Mouse (Mus musculus): ENCODE results near the gene Ubl4b.
A peak's percentile ranks its signal among the peaks of the same experiment; 100 is the strongest.

The Ubl4b gene

DNA sequence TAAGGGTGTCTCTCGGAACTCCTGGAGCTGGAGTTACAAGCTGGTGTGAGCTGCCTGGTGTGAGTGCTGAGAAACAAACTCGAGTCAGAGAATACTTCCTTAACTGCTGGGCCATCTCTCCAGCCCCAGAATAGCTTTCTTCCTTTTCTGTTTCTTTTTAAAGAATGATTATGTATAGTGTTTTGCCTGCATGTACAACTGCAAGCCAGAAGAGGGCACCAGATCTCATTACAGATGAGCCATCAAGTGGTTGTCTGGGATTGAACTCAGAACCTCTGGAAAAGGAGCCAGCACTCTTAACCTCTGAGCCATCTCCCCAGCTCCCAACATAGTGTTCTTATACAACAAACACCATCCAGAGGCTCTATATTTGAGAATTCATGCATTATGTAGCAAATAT is 16.3 kb upstream of the Ubl4b start:
- ATAC-seq (ENCODE audit: insufficient number of reproducible peaks, low FRiP score, low TSS enrichment): no peak

DNA sequence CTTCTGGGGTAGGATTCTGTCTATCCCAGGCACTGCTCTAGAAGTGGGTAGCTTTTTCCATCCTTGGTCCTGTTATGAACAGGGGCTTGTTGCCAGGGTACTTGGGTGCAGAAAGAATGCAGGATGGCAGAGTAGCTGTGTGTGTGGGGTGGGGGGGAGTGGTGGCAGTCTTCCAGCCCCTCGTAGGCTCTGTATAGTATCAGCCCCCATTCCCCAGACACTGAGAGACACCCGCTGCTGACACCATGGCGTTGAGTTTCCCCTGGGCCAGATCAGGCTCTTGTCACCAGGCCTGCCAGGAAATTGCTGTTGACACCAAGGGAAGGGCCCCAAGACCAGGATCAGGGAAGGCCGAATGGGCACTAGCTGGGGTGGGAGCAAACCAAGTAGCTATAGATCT is 13.8 kb upstream of the Ubl4b start:
- no peak for ATAC-seq (ENCODE audit: insufficient number of reproducible peaks, low FRiP score, low TSS enrichment)

DNA sequence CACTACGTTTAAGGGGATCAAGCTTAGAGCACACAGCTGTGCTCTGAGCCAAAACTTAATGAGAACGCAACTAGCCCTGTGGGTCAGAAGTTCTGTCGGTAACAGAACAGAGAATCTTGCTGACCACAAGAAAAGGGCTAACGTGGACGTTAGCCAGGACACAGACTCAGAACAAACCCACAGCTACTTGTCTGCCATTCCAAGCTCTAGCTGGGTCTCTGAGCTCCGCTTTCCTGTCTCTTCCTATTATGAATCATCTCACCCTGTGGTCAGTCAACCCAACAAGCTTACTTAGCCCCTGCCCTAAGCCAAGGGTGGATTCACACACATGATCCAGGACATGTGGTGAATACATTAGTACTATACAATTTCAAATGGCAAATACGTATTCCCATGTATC is 12.9 kb upstream of the Ubl4b start:
- no peak for ATAC-seq (ENCODE audit: insufficient number of reproducible peaks, low FRiP score, low TSS enrichment)

DNA sequence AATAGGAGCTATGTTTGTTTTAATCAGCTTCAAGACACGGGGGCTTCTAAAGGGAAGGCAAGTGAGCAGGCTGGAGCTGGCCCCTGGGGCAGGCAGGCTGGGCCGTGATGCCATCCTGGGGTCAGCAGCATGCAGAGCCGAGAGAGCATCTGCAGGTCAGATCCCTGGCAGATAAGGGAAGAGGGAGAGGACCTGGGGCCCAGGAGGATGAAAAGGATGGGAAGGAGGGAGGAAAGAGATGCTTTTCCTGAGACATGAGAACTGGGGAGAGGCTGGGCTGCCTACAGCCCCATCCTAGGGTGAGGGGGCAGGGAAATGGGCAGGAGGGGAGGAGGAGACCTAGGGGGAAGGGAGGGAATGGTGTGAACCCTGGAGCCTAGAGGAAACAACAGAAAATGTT is 10.5 kb upstream of the Ubl4b start:
- no peak for ATAC-seq (ENCODE audit: insufficient number of reproducible peaks, low FRiP score, low TSS enrichment)

GRCm38 (mm10) chr3:107563880-107564279 is 9.0 kb upstream of the Ubl4b start:
- no peak for ATAC-seq (ENCODE audit: insufficient number of reproducible peaks, low FRiP score, low TSS enrichment)

DNA sequence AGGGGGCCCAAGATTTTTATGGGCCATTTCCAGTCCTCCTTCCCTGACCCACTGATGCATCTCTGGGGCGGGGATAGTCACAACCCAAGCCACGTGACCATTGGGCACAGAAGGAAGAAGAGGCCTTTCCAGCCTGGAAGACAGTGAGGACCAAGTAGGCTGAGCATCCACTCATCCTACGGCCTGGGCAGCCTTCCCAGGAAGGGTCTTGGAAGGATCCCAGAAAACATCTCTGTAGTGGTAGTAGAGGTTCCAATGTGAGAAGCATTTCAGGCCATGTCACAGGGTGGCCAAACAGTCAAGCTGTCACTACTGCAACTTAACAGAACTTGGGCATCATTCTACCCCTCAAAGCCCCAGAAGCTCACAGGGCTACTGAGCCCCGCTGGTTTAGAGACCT is 7.7 kb upstream of the Ubl4b start:
- ATAC-seq (ENCODE audit: insufficient number of reproducible peaks, low FRiP score, low TSS enrichment): no peak

DNA sequence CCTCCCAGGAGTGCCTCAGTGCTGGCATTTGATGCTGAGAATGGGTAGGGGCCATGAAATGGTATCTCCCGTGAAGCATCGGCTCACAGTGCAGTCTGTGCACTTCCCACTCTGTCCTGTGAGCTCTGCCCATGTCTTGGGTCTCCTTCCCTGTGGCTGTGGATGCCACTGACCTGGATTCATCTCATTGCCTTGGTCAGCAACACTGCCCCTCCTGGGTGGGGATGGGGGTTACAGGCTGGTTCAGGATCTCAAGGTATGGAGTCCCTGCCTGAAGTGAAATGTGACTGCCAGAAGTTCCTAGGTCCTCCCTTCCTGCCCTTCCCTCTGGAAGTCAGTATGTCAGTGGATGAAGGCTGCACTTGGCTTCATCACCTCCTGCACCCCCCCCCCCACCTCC is 7.2 kb upstream of the Ubl4b start:
- no peak for ATAC-seq (ENCODE audit: insufficient number of reproducible peaks, low FRiP score, low TSS enrichment)

- peak; percentile 87 for ATAC-seq (ENCODE audit: insufficient number of reproducible peaks, low FRiP score, low TSS enrichment)
Measured at GRCm38 (mm10) chr3:107559183-107559582, 4.3 kb upstream of the Ubl4b start.

DNA sequence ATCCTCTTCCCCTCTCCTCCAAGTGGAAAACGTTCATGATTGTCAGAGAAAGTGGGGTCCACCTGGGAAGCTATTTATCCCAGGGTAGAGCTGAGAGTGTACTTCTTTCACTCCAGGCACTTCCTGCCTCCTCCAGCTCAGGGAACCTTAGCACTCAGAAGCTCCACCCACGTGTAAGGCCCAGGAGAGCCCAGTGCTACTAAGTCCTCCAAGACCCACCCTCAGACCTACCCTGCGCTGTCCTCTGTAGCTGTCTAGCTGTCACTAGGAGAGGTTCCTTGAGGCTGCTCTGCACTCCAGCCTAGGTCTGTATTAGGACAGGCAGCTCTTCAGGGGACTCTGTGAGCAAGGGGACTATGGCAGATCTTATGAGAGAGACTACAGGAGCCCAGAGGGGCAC is 3.9 kb upstream of the Ubl4b start:
- no peak; the same call in 1 of the 2 replicates for ATAC-seq (ENCODE audit: insufficient number of reproducible peaks, low FRiP score, low TSS enrichment)

- ATAC-seq (ENCODE audit: insufficient number of reproducible peaks, low FRiP score, low TSS enrichment): no peak; the same call in 1 of the 2 replicates
Measured at GRCm38 (mm10) chr3:107550409-107551049, 4.3 kb downstream of the Ubl4b start.

- 0 out of 2 replicates have a peak, but pooled peaks have one; percentile 13 for ATAC-seq (ENCODE audit: insufficient number of reproducible peaks, low FRiP score, low TSS enrichment)
Measured at GRCm38 (mm10) chr3:107546956-107547355, 7.9 kb downstream of the Ubl4b start.

GRCm38 (mm10) chr3:107545716-107546412 is 9.0 kb downstream of the Ubl4b start:
- no peak for ATAC-seq (ENCODE audit: insufficient number of reproducible peaks, low FRiP score, low TSS enrichment)

DNA sequence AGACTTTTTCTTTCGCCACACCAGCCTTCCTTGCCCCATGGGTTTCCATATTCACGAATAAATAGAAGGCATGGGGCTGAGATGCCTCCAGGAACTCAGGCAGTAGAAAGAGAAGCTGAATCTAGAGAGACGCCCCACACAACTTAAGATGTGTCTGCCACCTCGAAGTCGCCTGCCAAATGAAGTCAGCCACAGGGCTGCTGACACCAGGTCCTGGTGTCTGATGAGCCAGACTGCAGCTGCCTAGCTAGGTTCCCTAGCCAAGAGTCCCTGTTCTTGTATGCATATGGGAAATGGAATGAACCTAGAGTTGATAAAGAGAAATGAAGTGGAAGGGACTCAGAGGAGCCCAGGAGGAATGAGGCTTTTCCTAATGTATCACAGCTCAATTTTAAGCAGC is 9.6 kb downstream of the Ubl4b start:
- no peak for ATAC-seq (ENCODE audit: insufficient number of reproducible peaks, low FRiP score, low TSS enrichment)

- ATAC-seq (ENCODE audit: insufficient number of reproducible peaks, low FRiP score, low TSS enrichment): no peak
Measured at GRCm38 (mm10) chr3:107543158-107544080, 11.5 kb downstream of the Ubl4b start.

DNA sequence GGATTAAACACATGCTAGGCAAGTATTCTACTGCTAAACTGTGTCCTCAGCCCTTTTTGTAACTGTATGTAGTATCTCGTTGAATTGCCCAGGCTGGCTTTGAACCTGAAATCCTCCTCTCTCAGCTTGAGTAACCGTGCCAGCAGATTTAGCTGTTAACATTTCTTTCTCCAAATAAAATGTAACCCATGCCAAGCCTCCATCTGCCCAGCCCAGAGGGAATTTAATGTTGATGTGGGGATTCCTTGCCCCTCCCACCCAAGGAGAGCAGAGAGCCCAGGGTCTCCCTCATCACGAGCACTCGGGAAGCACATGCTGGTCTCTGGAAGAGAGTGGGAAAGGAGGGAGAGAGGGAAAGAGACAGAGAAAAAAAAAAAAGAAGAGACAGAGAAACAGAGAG is 12.3 kb downstream of the Ubl4b start:
- ATAC-seq (ENCODE audit: insufficient number of reproducible peaks, low FRiP score, low TSS enrichment): no peak

DNA sequence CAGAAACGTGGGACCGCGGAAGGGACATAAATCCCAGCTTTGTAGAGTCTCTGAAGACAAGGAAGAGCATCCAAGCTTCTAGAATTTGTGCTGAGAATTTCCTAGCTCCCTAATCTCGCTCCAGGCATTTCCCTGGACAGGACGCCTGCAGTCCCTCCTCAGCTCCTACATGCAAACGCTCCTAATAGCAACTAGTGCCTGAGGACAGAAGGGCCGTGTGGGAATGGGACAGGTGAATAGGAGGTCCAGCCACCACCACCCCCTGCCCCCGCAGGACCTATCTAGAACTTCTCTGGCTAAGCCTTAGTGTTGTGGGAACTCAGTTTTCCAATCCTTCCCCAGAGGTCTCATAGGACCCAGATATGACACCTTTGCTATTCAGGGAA is 17.4 kb downstream of the Ubl4b start:
- ATAC-seq (ENCODE audit: insufficient number of reproducible peaks, low FRiP score, low TSS enrichment): 0 out of 2 replicates have a peak, but pooled peaks have one; percentile 13

GRCm38 (mm10) chr3:107536810-107537503 is 17.9 kb downstream of the Ubl4b start:
- peak; percentile 64 for ATAC-seq (ENCODE audit: insufficient number of reproducible peaks, low FRiP score, low TSS enrichment)

- ATAC-seq (ENCODE audit: insufficient number of reproducible peaks, low FRiP score, low TSS enrichment): no peak
Measured at GRCm38 (mm10) chr3:107534951-107535350, 19.9 kb downstream of the Ubl4b start.

GRCm38 (mm10) chr3:107533532-107533931 is 21.3 kb downstream of the Ubl4b start:
- no peak for ATAC-seq (ENCODE audit: insufficient number of reproducible peaks, low FRiP score, low TSS enrichment)

DNA sequence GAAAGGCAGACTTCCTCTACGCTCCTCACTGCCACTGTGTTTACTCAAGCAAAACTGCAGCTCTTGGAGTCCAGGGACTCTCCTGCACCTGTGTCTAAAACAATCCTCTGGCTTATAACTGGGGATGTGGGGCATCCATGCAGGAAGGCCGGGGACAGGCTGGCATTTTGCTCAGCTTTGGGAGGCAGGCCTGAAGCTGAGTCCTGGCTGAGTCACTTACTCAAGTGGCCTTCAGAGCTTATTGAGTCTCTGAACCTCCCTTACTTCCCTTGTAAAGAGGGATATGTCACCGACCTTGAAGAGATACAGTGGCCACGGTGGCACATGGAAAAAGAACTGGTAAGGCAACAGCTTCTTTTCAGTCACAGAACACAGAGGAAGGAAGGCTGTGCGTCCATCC is 24.3 kb downstream of the Ubl4b start:
- no peak for ATAC-seq (ENCODE audit: insufficient number of reproducible peaks, low FRiP score, low TSS enrichment)

Measured in cerebellum, adult (tissue).